10 mouse cellular contexts compared by ENCODE assay signal in genomic region chr3:55539811-55540293, GRCm38 (mm10).
DNase-seq lines count a peak whose midpoint lies in the region; ATAC-seq and TF ChIP-seq lines count a peak whose summit lies in the region.
"Had no signal": no experiment of that assay in that cellular context is flagged by ENCODE, and none has a peak within 500 bp of the region (broad histone marks: within the 10 kb centered on the region; RNA-seq: fewer than 3 reads in every experiment).

No protein-coding gene starts in this region.

- 76% methylated on average over 12 of the region's 12 CpGs for WGBS in intestine, embryonic 14.5 days
- WGBS in intestine, embryonic 15.5 days = 69% methylated on average over 12 of the region's 12 CpGs

- no peak overlapping the region for H3K4me2 ChIP-seq in intestine, embryonic 14.5 days (ENCODE audit: low read length)
- H3K4me2 ChIP-seq in intestine, embryonic 15.5 days (replicated peaks) = no peak overlapping the region

- no peak overlapping the region for H3K4me3 ChIP-seq in intestine, embryonic 14.5 days (ENCODE audit: low read depth, low read length)
- no peak overlapping the region for H3K4me3 ChIP-seq in intestine, embryonic 15.5 days (replicated peaks)

- no peak overlapping the region for H3K27ac ChIP-seq in intestine, embryonic 14.5 days (ENCODE audit: low read depth)
- H3K27ac ChIP-seq in intestine, embryonic 15.5 days = no peak overlapping the region
- H3K27ac ChIP-seq: kidney, postnatal 0 days; liver, embryonic 14.5 days had no signal

- H3K36me3 ChIP-seq in intestine, embryonic 14.5 days (ENCODE audit: control insufficient read depth, insufficient read depth, low read length) = no peaks in the 10 kb centered on the region
- no peaks in the 10 kb centered on the region for H3K36me3 ChIP-seq in intestine, embryonic 15.5 days

- peaks cover 8% of the 10 kb centered on the region; the same call in 1 of the 2 replicates for H3K4me1 ChIP-seq in intestine, embryonic 14.5 days (replicated peaks; ENCODE audit: control insufficient read depth, insufficient read depth, low read length)
- H3K4me1 ChIP-seq in intestine, embryonic 15.5 days (replicated peaks) = 0 out of 2 replicates have a peak, but pooled peaks cover 5% of the 10 kb centered on the region

- peak; percentile 59 for DNase-seq in cerebellum, adult 11 months
- DNase-seq in intestine, embryonic 14.5 days (ENCODE audit: low spot score) = peak; percentile 39
- DNase-seq in brain, embryonic 14.5 days (ENCODE audit: low read depth) = peak; percentile 79
- DNase-seq in heart, postnatal 14 days = peak; percentile 18 to 35
- DNase-seq in B cell, adult 2 months = no peak
- DNase-seq in ovary, adult 18-20 months (ENCODE audit: low spot score) = no peak

- ATAC-seq in cerebellum, adult (ENCODE audit: insufficient number of reproducible peaks, low FRiP score, low TSS enrichment) = no peak
- ATAC-seq in intestine, embryonic 14.5 days (replicated peaks; ENCODE audit: low FRiP score, low TSS enrichment, low read depth) = no peak
- no peak for ATAC-seq in intestine, embryonic 15.5 days

- no peaks in the 10 kb centered on the region for H3K9me3 ChIP-seq in intestine, embryonic 14.5 days (ENCODE audit: control insufficient read depth, low read length)
- H3K9me3 ChIP-seq in intestine, embryonic 15.5 days = no peaks in the 10 kb centered on the region

- H3K9ac ChIP-seq in intestine, embryonic 14.5 days (ENCODE audit: low read length) = no peak overlapping the region
- H3K9ac ChIP-seq in intestine, embryonic 15.5 days = no peak overlapping the region
- H3K9ac ChIP-seq: liver, embryonic 14.5 days had no signal

- no peak for TF ChIP-seq CTCF in brain, embryonic 14.5 days (IDR thresholded peaks at IDR 0.05; ENCODE audit: borderline replicate concordance, extremely low read depth, insufficient read depth, insufficient read length)

- intact Hi-C loops in heart, postnatal 14 days (cut with DNase I) = no loop called here

- H3K27me3 ChIP-seq in intestine, embryonic 14.5 days (replicated peaks; ENCODE audit: control insufficient read depth, insufficient read depth, low read length) = no peaks in the 10 kb centered on the region
- H3K27me3 ChIP-seq in intestine, embryonic 15.5 days (replicated peaks) = no peaks in the 10 kb centered on the region

- no peak for TF ChIP-seq POLR2A in brain, embryonic 14.5 days (IDR thresholded peaks at IDR 0.05; ENCODE audit: borderline replicate concordance, extremely low read depth, insufficient read depth, insufficient read length, poor library complexity, severe bottlenecking)

Comparison
In these comparisons a context has a peak if more than half of its experiments do, and no peak if none do; other contexts are left out.
1. DNase-seq: peak in cerebellum, adult 11 months (single experiment), intestine, embryonic 14.5 days (single experiment), brain, embryonic 14.5 days (single experiment) and heart, postnatal 14 days (2 of 2); none in B cell, adult 2 months (0 of 2) and ovary, adult 18-20 months (single experiment).